Mouse (Mus musculus) thymus, adult 2 months (tissue): ENCODE results near the gene Slc25a15. TPM values are rescaled to one million over a fixed set of nuclear protein-coding genes. Genes with fewer than 3 reads are reported as not detected.
A peak's percentile ranks its signal among the peaks of the same experiment; 100 is the strongest.

Experiments used
- DNase-seq: peaks from one replicate; pipeline ENCODE4 v3.0.0; 2021
- H3K27ac ChIP-seq: fragments of 200-500 bp; 2 replicates; pipeline ENCODE4 v1.5.1; 2012; ENCODE audit warnings: low read length, control low read depth; ENCODE audit not compliant: control insufficient read depth, insufficient read depth
- H3K27me3 ChIP-seq: fragments of 200-500 bp; 2 replicates; pipeline ENCODE4 v1.6.1; 2012; ENCODE audit warnings: mild to moderate bottlenecking, low read length, moderate library complexity, mixed read lengths; ENCODE audit not compliant: control insufficient read depth, insufficient read depth
- H3K36me3 ChIP-seq: fragments of 200-500 bp; 2 replicates; pipeline ENCODE4 v1.6.1; 2012; ENCODE audit warnings: mild to moderate bottlenecking, low read length, moderate library complexity; ENCODE audit not compliant: control insufficient read depth, insufficient read depth
- H3K4me1 ChIP-seq: fragments of 200-500 bp; replicated peaks from 2 replicates; pipeline ENCODE4 v1.6.1; 2012; ENCODE audit warnings: low read length; ENCODE audit not compliant: control insufficient read depth, insufficient read depth
- H3K4me3 ChIP-seq: fragments of 200-500 bp; 2 replicates; pipeline ENCODE4 v1.5.1; 2012; ENCODE audit warnings: mild to moderate bottlenecking, low read length, control low read depth, moderate library complexity; ENCODE audit not compliant: control insufficient read depth, insufficient read depth
- CTCF ChIP-seq: fragments of 200-500 bp; IDR thresholded peaks from 2 replicates; pipeline ENCODE4 v1.5.1; 2012; ENCODE audit warnings: mild to moderate bottlenecking, control low read depth, low read length, moderate library complexity, borderline replicate concordance; ENCODE audit not compliant: control insufficient read depth, poor library complexity, insufficient read depth; ENCODE audit errors: extremely low read depth
- POLR2A ChIP-seq: fragments of 200-500 bp; IDR thresholded peaks from 2 replicates; pipeline ENCODE4 v1.6.1; 2012; ENCODE audit warnings: mild to moderate bottlenecking, low read length, control low read depth, moderate library complexity; ENCODE audit not compliant: control insufficient read depth, poor library complexity, insufficient read depth; ENCODE audit errors: extremely low read depth
- WGBS: fragments of 180-500 bp; shearing (Covaris S2); methylation state at CpG from one replicate; pipeline ENCODE4 v1.1.7; 2018; 5-methylcytosine and 5-hydroxymethylcytosine counted together
- polyA plus RNA-seq: library from polyadenylated mRNA; depleted of rRNA; stranded (reverse); fragments of >200 nt; gene quantifications from 2 replicates; pipeline ENCODE4 v1.2.3, GENCODE M21; 2012; rRNA removed

Gene Slc25a15
- 3.8 and 5.4 TPM in 2 replicates for polyA plus RNA-seq

DNA sequence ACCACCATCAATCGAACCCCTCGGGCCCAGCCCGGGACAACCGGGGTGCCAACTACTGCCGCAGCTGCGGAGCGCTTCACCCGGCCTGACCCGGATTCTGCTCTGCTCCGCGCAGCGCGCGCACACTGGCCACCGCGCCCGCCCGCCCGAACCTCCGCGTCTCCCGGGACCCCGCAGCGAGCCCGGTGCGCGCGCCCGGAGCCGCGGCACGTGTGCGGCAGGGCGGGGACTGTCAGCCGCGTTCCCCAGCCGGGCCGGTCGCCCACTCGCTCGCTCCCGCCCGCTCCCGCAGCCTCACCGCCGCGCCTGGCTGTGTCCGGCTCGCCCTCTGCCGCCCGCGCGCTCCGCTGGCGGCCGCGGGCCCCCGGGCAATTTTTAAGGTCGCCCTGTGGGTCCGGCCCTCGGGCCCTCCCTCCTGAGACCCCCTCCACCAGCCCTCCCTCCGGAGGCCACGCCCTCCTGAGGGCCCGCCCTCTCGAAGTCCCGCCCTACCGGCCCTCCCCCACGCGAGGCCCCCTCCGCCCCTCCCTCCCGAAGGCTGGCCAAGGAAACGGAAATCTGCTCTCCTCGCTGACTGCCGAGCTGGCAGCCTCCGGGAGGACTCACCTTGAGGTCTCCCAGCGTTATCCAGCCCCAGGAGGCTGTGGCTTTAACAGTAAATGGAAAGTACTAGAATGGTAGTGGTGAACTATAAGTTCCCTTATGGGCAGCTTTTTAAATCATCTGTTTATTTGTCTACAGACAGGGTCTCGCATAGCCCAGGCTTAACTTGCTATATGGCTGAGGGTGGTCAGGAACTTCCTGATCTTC lies at the start of gene Slc25a15:
Slc25a15 (minus strand) TSS at position 456 of the 810 bp plus-strand sequence.
- Histone ChIP-seq H3K36me3 (no peaks in the 10 kb centered on the region), H3K4me3 (peak within 1 kb of the TSS; percentile 80), H3K27ac (0 out of 2 replicates have a peak within 1 kb of the TSS, but pooled peaks have one; percentile 6), H3K27me3 (no peaks in the 10 kb centered on the region), H3K4me1 (peaks cover 6% of the 10 kb centered on the region; the same call in 1 of the 2 replicates)
- under 1% methylated on average over 76 of the region's 77 CpGs for WGBS
- peak; percentile 92 for DNase-seq
- TF ChIP-seq POLR2A (peak; percentile 97), CTCF (peak; percentile 58; the same call in 1 of the 2 replicates)

- 21% methylated on average over 8 of the region's 8 CpGs for WGBS
- DNase-seq, result no peak
- H3K27ac ChIP-seq, result no peak overlapping the region
These were observed 13.6 kb upstream of the Slc25a15 start for GRCm38 (mm10) chr8:22411971-22412370.

GRCm38 (mm10) chr8:22411282-22411702 lies 12.9 kb upstream of the Slc25a15 start, which contains the start of gene Mrps31:
Mrps31 (plus strand) TSS chr8:22411361.
- Histone ChIP-seq H3K27ac (no peak within 1 kb of the TSS), H3K36me3 (no peaks in the 10 kb centered on the region), H3K4me3 (peak within 1 kb of the TSS; percentile 80), H3K4me1 (no peaks in the 10 kb centered on the region), H3K27me3 (no peaks in the 10 kb centered on the region)
- WGBS, result under 1% methylated on average over 25 of the region's 25 CpGs
- TF ChIP-seq POLR2A (no peak), CTCF (no peak)
- DNase-seq, result peak; percentile 75

More at GRCm38 (mm10) chr8:22411971-22412370, 13.6 kb upstream of the Slc25a15 start:
- Histone ChIP-seq H3K36me3 (no peaks in the 10 kb centered on the region), H3K4me1 (no peaks in the 10 kb centered on the region), H3K27me3 (no peaks in the 10 kb centered on the region), H3K4me3 (no peak overlapping the region)
- TF ChIP-seq CTCF (no peak), POLR2A (no peak)

DNA sequence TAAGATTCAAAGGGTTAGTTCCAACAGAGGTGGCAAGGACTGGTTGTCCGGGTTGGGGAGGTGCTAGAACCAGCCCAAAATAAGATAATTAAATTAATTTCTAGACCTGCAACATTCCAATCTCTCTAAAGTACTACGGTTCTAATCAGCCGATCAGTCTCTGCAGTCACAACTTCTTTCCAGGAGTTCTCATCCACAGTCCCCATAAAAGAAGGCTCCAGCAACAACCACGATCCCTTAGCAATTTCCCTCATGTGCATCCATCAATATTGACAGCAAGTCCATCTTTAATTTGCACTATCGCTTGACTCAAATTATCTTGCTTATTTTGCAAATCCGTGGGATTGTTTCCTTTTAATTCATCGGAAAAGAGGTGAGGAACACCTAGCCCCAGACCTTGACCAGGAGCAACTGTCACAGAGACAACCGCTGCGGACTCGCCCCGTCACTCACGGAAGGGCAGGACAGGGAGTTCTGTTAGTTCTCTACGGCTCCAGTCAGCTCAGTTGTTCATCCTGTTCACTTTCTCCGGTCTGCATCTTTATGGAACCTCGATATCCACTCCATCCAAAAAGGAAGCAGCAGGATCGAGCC lies 12.4 kb upstream of the Slc25a15 start:
- Histone ChIP-seq H3K4me3 (peak overlapping the region; percentile 80), H3K27me3 (no peaks in the 10 kb centered on the region), H3K27ac (no peak overlapping the region), H3K36me3 (no peaks in the 10 kb centered on the region), H3K4me1 (no peaks in the 10 kb centered on the region)
- 14% methylated on average over 16 of the region's 16 CpGs for WGBS
- TF ChIP-seq POLR2A (no peak), CTCF (no peak)
- no peak for DNase-seq

- Histone ChIP-seq H3K27ac (no peak overlapping the region), H3K4me3 (no peak overlapping the region), H3K4me1 (no peaks in the 10 kb centered on the region), H3K36me3 (no peaks in the 10 kb centered on the region), H3K27me3 (no peaks in the 10 kb centered on the region)
- WGBS, result 1% methylated on average over 6 of the region's 6 CpGs
- no peak for DNase-seq
- no peak for TF ChIP-seq POLR2A
- TF ChIP-seq CTCF, result no peak
These were observed 7.3 kb upstream of the Slc25a15 start for GRCm38 (mm10) chr8:22405733-22406132.

DNA sequence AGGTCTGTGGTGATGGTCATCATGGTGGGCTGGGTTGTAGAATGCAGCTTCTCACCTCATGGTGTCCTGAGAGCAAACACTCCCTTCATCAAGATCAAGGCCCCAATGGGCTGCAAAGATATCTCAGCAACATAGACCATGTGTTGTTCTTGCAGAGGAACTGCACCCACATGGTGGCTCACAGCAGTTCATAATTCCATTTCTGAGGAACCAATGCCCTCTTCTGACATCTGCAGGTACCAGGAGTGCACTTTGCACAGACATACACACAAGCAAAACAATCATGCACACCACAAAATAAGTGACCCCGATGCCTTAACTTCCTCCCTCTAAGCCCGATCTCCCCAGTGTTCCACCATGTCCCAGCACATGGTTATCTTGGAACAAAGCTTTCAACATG lies 4.8 kb upstream of the Slc25a15 start:
- WGBS, result 77% methylated on average over 2 of the region's 2 CpGs
- Histone ChIP-seq H3K36me3 (no peaks in the 10 kb centered on the region), H3K27ac (no peak overlapping the region), H3K27me3 (no peaks in the 10 kb centered on the region), H3K4me1 (peaks cover 2% of the 10 kb centered on the region; the same call in 1 of the 2 replicates), H3K4me3 (no peak overlapping the region)
- TF ChIP-seq CTCF (no peak), POLR2A (no peak)
- no peak for DNase-seq
